Mouse (Mus musculus): ENCODE data around the gene Stk19.

Gene Stk19

GRCm38 (mm10) chr17:34836856-34837221 is at the start of gene Stk19, which contains the start of gene Dxo:
Stk19 (minus strand) TSS chr17:34836945.
Dxo (plus strand) TSS chr17:34837019.
- peak; percentile 97 for DNase-seq (ENCODE audit: low read depth)

GRCm38 (mm10) chr17:34885615-34886014 is 48.9 kb upstream of the Stk19 start:
- no peak for DNase-seq (ENCODE audit: low read depth)

DNA sequence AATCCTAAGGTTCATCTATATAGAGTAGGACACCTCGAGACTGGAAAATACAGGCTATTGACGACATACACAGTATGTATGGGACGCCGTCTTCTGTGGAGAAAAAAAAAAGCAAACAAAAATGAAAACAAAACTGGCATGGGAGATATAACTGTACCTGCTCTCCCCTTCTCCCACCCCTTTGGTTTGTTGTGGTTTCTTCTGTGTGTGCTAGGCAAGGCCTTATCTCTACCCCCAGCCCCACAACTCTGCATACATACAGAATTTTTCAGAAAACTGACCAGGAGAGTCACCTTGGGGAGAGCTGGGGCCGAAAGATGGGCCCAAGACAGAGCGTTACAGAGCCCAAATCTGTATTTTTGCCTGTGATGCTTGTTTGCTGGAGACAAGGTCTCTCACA is 48.0 kb upstream of the Stk19 start:
- DNase-seq (ENCODE audit: low read depth) = no peak

DNA sequence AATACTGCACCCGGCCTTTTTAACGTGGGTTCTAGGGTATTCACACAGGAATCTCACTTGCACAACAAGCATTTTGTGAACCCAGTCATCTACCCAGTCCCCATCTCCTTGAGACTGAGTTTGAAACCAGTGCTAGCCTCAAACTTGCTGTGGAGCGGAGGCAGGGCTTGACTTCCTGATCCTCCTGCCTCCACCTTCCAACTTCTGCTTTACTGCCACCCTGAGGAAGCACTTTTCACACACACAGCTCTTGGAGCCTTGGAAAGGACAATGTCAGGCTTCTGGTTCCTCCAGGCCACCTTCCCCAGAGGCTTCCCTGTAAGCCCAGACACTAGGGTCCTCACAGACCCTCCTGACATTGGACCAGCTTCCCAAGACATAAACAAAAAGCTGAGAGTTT is 46.6 kb upstream of the Stk19 start:
- DNase-seq (ENCODE audit: low read depth) = no peak

GRCm38 (mm10) chr17:34881683-34882310 is 45.1 kb upstream of the Stk19 start, which contains the start of gene Gm20547:
Gm20547 (minus strand) TSS chr17:34882042.
- no peak for DNase-seq (ENCODE audit: low read depth)

DNA sequence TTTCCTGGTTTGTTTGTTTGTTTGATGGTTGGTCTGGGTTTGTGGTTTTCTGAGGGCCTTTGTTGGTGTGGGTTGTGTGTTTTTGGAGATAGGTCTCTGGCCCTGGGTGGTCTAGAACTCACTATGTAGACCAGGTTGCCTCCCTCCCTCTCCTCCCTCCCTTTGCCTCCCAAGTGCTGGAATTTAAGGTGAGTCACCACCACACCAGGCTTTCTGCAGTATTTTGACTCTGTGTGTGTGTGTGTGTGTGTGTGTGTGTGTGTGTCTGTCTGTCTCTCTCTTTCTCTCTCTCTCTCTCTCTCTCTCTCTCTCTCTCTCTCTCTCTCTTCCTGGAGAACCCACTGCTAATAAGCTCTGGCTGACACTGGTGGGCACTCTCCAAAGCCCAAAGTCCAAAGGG is 44.4 kb upstream of the Stk19 start:
- no peak for DNase-seq (ENCODE audit: low read depth)

GRCm38 (mm10) chr17:34879336-34879879 is 42.7 kb upstream of the Stk19 start, which contains the start of gene Zbtb12:
Zbtb12 (plus strand) TSS chr17:34879483.
- peak; percentile 61 for DNase-seq (ENCODE audit: low read depth)

- DNase-seq (ENCODE audit: low read depth) = no peak
Measured at GRCm38 (mm10) chr17:34874321-34874720, 37.6 kb upstream of the Stk19 start.

DNA sequence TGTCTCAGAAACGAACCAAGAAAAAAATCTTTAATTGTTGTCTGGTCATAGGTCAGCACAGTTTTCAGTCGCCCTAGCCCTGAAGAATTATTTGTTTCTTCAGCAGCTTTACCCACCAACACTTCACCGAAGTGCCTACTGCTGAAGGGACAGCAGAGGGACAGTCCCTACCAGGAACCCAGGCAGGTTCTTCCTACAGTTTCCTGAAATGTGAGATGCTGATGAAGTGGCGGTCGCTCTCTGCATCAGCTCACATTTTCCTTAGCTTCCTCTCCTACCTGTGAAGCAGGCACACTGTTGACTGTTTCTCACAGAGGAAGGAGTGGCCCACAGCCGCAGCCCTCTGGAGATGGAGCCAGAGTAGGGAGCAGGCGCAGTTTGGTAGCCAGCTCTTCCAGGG is 29.2 kb upstream of the Stk19 start:
- DNase-seq (ENCODE audit: low read depth) = no peak

GRCm38 (mm10) chr17:34862416-34863081 is 25.8 kb upstream of the Stk19 start, which contains the start of gene Cfb:
Cfb (minus strand) TSS chr17:34862518.
- DNase-seq (ENCODE audit: low read depth) = no peak

GRCm38 (mm10) chr17:34861704-34862415 is 25.1 kb upstream of the Stk19 start:
- DNase-seq (ENCODE audit: low read depth) = no peak

DNA sequence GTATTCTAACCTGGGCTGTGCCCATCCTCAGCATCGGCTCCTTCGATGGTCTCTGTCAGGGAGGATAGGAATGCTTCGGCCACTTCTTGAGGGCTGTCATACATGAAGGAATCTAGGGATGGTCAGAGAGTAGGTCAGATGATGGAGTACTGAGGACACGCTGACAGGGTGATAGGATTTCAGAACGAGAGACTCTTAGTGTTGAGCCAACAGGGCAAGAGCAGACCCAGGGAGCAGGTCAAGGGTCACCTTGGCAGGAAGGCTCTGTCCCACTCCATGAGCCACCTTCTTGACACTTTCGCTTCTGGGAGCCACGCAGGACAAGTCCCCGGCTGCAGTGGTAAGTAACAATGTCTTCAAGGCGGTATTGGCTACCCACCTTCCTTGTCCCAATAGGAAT is 23.8 kb upstream of the Stk19 start:
- DNase-seq (ENCODE audit: low read depth) = no peak

GRCm38 (mm10) chr17:34858670-34859069 is 21.9 kb upstream of the Stk19 start:
- no peak for DNase-seq (ENCODE audit: low read depth)

DNA sequence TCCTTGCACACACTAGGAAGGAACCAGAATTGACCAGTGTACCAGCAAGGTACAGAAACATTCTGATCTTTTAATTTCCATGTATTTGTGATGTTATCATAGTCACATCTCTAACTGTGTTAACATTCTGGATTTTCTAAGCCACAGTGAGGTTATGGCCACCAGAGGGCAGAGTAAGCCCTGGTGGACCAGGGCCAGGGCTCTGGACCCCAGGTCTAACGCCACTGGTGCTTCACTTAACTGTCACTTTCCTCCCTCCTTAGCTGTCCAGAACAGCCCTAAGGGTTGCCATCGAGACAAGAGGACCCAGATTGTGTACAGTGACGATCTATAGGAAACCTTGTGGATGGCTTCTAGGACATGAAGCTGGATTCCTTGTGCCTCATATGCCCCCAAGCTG is 19.1 kb upstream of the Stk19 start:
- DNase-seq (ENCODE audit: low read depth) = peak; percentile 77

GRCm38 (mm10) chr17:34854761-34855160 is 18.0 kb upstream of the Stk19 start:
- no peak for DNase-seq (ENCODE audit: low read depth)

GRCm38 (mm10) chr17:34853511-34853910 is 16.8 kb upstream of the Stk19 start:
- DNase-seq (ENCODE audit: low read depth) = no peak

DNA sequence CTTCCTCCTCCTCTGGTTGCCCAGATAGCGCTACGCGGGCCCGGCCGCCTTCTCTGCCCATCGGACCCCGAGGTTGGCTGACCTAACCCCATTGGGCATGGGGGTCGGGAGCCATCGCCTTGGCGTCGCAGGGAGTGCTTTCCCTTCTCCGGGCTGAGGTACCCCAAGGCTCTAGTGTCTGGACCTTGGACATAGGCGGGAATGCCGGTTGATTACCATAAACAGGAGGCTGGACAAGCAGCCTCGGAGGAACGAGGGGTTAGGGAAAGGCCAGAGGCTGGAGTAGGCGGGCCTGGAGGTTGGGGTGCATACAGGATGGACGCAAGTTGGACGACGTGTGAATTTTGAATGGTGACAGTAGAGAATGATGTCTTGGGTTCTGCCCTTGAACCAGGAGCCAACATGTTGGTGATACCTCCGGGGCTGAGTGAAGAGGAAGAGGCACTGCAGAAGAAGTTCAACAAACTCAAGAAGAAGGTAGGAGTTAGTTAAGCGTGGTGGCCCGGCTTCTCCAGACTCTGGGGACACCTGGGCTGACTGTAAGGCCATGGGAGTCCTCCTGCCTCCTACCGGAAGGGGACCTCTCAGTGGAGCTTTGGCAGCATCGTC is 13.9 kb upstream of the Stk19 start:
- DNase-seq (ENCODE audit: low read depth) = no peak

DNA sequence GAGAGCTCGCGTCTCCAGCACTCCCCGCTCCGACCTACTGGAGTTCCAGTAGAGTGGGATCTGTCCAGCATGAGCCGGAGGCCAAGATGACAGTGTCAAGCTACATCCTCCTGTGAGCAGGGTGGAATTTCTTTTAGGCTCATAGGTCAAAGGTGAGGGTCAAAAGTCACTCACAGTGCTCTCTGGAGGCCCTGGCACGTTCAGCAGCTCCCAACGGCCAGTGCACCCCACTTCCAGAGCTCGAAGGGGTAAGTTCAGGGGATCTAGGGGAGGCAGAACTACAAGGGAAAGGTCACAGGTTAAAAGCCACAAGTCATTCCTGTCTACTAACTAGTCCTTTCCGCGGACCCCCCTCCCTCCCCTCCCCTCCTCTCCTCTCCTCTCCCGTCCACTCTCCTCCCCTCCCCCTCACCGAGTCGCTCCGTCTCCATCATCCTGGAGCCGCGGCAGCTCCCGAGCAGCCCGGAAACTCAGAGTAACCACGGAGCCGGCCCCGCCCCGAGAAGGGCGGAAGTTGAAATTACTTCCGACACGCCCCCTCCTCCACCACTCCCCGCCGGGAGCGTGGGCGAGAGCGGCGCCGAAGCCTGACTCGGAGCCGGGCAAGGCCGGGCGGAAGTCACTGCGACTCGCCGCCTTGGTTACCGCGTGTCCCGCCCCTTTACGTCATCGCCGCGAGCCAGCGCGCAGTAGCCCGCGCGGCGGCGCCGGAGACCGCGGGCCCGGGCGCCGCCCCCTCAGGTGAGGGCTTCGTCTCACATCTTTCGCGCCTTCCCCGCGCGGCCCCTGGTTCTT is 13.2 kb upstream of the Stk19 start, which contains the start of the genes Skiv2l and Nelfe:
Skiv2l (minus strand) TSS at position 489 of the 795 bp plus-strand sequence.
Nelfe (plus strand) TSS at position 670 of the 795 bp plus-strand sequence.
- peak; percentile 99 for DNase-seq (ENCODE audit: low read depth)

DNA sequence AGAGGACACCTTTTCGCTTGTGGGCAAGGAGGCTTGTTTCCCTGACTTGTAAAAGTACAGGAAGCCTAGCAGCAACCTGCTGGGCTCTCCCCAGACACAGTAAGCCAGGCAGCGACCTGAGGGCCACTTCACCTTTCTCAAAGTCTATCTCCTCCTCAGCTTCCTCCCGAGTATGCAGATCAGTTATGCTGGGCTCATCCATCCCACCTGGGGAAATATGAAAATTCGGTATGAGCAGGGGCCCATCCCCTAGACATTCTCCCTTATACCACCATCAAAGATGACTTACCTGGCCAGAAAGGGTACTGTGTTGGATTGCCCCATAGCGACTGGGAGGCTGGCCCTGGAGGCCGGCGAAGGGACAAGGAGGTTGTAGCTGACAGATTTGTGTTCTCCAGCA is 10.9 kb upstream of the Stk19 start:
- DNase-seq (ENCODE audit: low read depth) = no peak

DNA sequence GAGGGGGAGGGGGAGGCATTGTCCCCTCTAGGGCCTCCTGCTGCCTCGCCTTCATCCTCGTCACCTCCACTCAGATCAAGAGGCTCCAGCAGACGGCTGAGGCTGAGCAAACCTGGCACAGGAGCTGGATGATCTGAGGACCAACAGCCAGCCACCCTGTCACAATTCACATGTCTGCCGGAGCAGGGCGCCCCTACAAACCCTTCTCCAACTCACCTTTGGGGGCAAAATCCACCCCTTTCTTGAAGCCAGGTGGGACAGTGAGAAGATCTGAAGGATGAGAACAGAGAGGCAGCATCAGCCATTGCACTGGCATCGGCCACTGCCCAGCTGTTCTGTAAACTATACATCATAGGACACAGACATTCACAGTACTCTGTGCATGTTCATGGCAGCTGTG is 10.4 kb upstream of the Stk19 start:
- DNase-seq (ENCODE audit: low read depth) = no peak

- DNase-seq (ENCODE audit: low read depth) = no peak
Measured at GRCm38 (mm10) chr17:34844884-34845283, 8.1 kb upstream of the Stk19 start.

Measured in naive thymus-derived CD4-positive, alpha-beta T cell, adult 2 months (primary cell).